Mouse (Mus musculus) lung, postnatal 14 days (tissue): Measurements from ENCODE around the gene Mllt10.

Source experiments
- DNase-seq: peaks from one replicate; pipeline ENCODE4 v3.0.0; 2021

The Mllt10 gene

GRCm38 (mm10) chr2:18205118-18205517 lies 150.1 kb downstream of the Mllt10 start:
- DNase-seq: peak; percentile 73

GRCm38 (mm10) chr2:18206811-18207210 lies 151.8 kb downstream of the Mllt10 start:
- no peak for DNase-seq

GRCm38 (mm10) chr2:18208578-18208977 lies 153.5 kb downstream of the Mllt10 start:
- DNase-seq: no peak

DNA sequence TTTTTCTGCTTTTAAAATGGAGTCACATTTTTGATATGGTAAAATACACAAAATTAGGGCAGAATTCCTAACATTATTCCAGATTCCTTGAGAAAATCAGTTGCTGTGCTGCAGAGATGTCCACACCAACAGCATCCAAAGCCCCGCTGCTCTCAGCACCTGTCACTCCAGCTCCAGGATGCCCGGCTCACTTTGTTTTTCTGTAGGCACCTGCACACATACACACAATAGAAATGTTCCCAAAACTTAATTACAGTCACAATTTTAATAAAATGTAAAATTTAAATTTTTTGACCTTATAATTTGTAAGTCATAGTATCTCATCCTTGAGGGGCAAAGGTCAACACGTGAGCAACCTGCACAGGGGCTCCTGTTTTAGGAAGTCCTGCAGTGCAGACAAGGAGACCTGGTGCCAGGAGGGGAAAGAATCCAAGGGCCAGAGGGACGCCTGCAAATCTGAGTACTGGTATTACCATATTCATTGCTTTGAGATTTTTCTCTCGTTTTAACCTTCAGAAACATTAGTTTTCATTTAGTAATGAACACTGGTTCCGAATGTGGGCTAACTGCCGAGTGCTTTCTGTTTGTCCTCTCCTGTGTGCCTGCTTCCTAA lies 154.3 kb downstream of the Mllt10 start:
- DNase-seq: no peak

DNA sequence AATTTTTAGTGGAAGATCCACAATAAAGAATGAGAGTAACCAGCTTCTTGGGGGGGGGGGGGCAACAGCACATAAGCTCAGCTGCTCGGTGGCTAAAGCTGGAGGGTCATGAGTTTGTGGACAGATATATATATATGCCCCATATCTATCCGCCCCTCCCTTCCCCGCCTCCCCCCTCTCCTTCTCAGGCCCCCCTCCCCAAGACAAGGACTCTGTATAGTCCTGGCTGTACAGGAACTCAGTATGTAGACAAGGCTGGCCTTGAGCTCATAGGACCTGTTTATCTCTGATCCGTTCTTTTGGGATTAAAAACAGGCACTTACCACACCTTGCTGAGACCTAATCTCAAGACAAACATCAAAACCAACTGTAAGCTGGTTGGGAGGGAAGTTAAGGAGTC lies 154.9 kb downstream of the Mllt10 start:
- DNase-seq: no peak

GRCm38 (mm10) chr2:18214031-18214430 lies 159.0 kb downstream of the Mllt10 start:
- no peak for DNase-seq

DNA sequence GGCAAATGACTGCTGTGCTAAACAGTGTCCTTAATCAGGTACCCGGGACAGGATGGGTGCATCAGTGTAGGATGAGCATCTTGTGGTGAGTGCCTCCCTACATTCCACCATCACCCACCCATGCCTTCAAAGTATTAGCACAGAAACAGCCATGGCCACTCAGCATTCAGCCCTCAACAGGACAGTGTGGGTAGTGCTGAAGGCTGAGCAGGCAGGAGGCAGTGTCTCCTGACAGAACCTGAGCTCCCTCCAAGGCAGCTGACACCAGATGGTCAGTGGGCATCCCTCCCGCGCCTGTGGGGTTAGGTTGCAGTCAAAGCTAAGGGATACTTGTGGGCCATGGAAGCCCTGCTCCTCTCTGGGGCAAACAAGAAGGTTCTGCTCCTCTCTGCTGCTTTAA lies 162.8 kb downstream of the Mllt10 start:
- no peak for DNase-seq

- DNase-seq: no peak
Observed at GRCm38 (mm10) chr2:18218500-18218899, 163.5 kb downstream of the Mllt10 start.

DNA sequence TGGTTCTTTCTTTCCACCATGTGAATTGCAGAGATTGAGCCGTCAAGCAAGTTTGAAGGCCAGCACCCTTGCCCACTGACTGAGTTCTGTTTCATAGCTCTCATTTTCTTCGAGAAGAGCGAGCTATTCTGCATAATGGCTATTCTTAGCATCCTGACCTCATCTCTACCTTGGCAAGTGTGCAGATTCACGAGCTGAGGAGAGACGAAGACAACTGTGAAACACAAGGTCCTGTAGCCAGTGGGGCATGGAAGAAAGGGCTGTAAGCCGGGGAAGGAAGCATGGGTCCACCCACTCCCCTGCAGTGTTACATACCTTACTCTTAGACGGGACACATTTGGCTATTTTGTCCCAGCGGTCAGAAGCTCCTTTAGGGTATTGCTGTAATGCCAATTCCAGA lies 164.1 kb downstream of the Mllt10 start:
- DNase-seq: no peak

- DNase-seq: no peak
Observed at GRCm38 (mm10) chr2:18219569-18219968, 164.5 kb downstream of the Mllt10 start.

DNA sequence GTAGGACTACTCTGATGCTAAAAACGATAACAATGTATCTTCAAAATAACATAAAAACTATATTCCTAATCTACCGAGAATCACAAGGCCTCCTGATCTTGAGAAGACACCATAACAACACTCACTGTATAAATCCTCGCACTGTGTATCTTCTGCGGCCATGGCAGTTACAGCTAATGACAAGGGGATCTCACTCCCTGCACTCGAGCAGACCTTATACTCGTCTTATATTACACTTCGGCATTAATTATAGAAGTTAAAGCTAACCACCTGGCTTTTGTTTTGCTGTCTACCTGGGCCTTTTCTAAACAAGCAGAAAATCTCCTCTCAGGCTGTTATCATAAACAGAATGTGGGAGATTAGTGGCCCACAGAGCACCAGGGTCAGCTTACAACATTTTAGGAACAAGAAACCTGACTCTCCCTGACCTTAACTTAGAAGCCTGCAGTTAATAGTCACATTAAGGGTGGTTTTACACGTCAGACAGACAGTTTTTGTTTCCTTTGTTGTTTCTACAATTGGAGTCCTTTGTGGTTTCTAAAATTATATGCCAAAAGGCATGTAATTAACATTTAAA lies 173.5 kb downstream of the Mllt10 start:
- DNase-seq: no peak

- DNase-seq: no peak
Observed at GRCm38 (mm10) chr2:18229279-18229678, 174.2 kb downstream of the Mllt10 start.

DNA sequence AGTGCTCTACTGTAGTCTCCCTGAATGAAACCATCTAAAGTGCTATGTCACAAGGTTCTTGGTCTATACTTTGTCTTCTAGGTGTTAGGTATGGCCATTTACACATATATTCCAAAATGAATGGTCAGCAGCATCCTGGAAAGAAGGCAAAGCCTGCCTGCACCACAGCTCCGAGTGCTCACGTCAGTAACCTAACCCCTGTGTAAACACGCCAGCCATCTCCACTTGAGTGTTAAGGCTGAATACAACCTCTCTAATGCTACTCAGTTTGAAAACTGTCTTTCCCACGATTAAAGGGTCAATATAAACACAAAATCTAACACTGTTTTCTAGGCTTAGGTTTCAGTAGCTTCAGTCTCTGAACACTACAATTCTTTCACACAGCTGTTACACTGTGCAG lies 176.1 kb downstream of the Mllt10 start:
- DNase-seq: no peak

DNA sequence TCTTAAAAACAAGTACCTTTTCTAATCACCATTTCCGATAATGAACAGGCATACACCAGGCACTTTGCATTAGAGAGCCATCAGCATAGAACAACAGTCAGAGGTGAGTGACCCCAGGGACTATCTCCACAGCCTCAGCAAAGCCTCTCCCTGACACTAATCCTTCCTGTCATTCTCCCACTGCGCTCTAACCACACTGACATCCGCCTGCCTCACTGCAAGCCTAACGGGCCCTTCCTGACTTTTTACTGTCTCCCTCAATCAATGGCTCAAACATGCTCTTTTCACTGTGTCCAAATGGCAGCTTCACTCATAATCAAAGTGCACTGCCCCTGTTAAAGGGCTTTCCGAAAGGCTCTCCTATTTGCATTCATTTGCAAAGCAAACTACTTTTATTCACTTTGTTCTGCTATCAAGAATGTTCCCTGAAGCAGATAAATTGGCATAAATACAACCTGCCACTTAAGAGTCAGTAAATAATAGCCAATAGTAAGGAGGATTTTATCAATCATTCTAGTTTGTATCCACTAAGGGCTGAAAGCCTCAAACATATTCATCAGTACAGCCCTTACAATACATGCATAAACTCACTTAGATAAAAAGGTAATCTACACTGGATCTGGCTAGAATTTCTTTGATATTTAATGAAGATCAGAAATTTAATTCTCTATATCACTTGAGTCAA lies 178.0 kb downstream of the Mllt10 start:
- no peak for DNase-seq

- DNase-seq: no peak
Observed at GRCm38 (mm10) chr2:18235524-18235923, 180.5 kb downstream of the Mllt10 start.

- DNase-seq: no peak
Observed at GRCm38 (mm10) chr2:18249224-18249623, 194.2 kb downstream of the Mllt10 start.
